Mouse (Mus musculus) CD8-positive naive resting alpha-beta T cell, adult 57 days (primary cell): ENCODE measurements around the gene Il22ra1. TPM values are rescaled to one million over a fixed set of nuclear protein-coding genes. Genes with fewer than 3 reads are reported as not detected.

Experiments used
- total RNA-seq: library from RNA; stranded (reverse); gene quantifications from one replicate; pipeline ENCODE4 v1.2.4, GENCODE M21; 2023

Il22ra1 gene
- not detected for total RNA-seq

DNA sequence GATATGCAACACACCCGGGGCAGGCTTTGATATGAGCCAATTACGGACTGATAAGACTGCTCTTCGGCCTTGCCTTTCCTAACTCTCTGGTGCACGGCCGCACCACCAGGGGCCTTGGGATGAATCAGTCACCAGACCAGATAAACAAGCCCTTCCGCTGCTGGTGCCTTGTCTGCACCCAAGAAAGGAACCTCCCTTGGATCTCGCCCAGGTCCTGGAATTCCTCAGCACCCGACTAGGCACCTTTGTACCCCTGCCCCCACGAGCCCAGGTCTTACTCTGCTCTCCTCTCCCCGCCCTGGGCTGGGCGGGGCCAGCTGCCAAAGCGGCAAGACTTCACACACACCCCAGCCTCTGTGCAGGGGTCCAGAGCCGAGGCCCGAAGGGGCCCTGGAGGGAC lies at the start of gene Il22ra1:
Gene Il22ra1, plus strand, starts transcription at position 356 of the 400 bp plus-strand sequence.

GRCm38 (mm10) chr4:135685906-135686567 lies 41.9 kb upstream of the Il22ra1 start, which contains the start of gene Ifnlr1:
Gene Ifnlr1, plus strand, starts transcription at chr4:135686287.

GRCm38 (mm10) chr4:135759356-135759976 lies 31.5 kb downstream of the Il22ra1 start, which contains the start of gene Myom3:
Gene Myom3, plus strand, starts transcription at chr4:135759715.

Other genes with a start within 250 kb of the Il22ra1 start
- not detected for gene Stpg1, start 233.4 kb upstream of the Il22ra1 start, total RNA-seq
- 76.2 TPM for gene Nipal3, start 233.1 kb upstream of the Il22ra1 start, total RNA-seq
- gene Grhl3, start 154.5 kb upstream of the Il22ra1 start, total RNA-seq = not detected
- gene Ifnlr1, start 41.9 kb upstream of the Il22ra1 start, total RNA-seq = not detected
- not detected for gene Myom3, start 31.5 kb downstream of the Il22ra1 start, total RNA-seq
- 112 TPM for gene Srsf10, start 127.6 kb downstream of the Il22ra1 start, total RNA-seq
- 84.5 TPM for gene Pnrc2, start 145.7 kb downstream of the Il22ra1 start, total RNA-seq
- 34.4 TPM for gene Cnr2, start 167.2 kb downstream of the Il22ra1 start, total RNA-seq
- 47.9 TPM for gene Fuca1, start 192.6 kb downstream of the Il22ra1 start, total RNA-seq
- 23.6 TPM for gene Hmgcl, start 218.3 kb downstream of the Il22ra1 start, total RNA-seq
- gene Gale, start 235.6 kb downstream of the Il22ra1 start, total RNA-seq = 3.9 TPM
- gene Lypla2, start 244.5 kb downstream of the Il22ra1 start, total RNA-seq = 102 TPM